Mouse (Mus musculus): Measurements from ENCODE around the gene Foxo6.

DNA sequence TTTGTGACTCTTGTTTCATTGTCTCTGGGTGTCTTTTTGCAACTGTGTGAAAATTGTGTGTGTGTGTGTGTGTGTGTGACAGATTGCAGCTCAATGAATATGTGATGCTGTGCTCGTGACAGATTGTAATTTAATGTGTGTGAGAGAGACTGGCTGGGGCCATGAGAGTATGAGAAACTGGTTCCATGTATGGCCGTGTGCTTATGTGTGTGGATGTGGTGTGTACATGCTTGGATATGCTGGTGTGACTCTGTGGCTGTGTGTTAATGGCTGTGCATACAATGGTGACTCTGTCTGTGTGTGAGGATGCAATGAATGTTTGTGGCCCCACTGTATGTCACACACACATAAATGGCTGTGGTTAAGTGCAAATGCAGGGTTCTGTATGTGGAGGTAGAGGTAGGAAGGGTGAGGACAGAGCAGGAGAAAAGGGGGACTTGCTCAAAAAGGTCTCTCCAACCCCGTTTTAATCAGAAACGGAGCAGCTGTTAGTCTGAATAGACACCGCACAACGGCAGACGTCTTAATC lies 45.3 kb upstream of the Foxo6 start:
- TF ChIP-seq MYOD1 (IDR thresholded peaks at IDR 0.05; ENCODE audit: control insufficient read depth in 1 of 3, insufficient read length in 2 of 3, low read depth in 2 of 3) (no peak), POLR2A (IDR thresholded peaks at IDR 0.05; ENCODE audit: insufficient read length, low read depth) (no peak), SRF (IDR thresholded peaks at IDR 0.05; ENCODE audit: control insufficient read depth, insufficient read length, low read depth) (no peak), USF1 (IDR thresholded peaks at IDR 0.05; ENCODE audit: low read depth) (no peak), MYOG (IDR thresholded peaks at IDR 0.05; ENCODE audit: control insufficient read depth in 1 of 3, insufficient read depth in 1 of 3, insufficient read length in 2 of 3, low read depth in 2 of 3) (no peak), MAX (IDR thresholded peaks at IDR 0.05; ENCODE audit: low read depth) (no peak), POLR2AphosphoS2 (IDR thresholded peaks at IDR 0.05; ENCODE audit: insufficient read length, low read depth) (no peak), TCF12 (IDR thresholded peaks at IDR 0.05; ENCODE audit: insufficient read depth, poor library complexity, severe bottlenecking) (no peak), TCF3 (IDR thresholded peaks at IDR 0.05; ENCODE audit: insufficient read length, low read depth) (no peak), CEBPB (IDR thresholded peaks at IDR 0.05; ENCODE audit: insufficient read depth, poor library complexity, severe bottlenecking) (no peak)
